Mouse (Mus musculus) stomach, postnatal 0 days (tissue): ENCODE measurements around the gene 1700067K01Rik. TPM values are rescaled to one million over a fixed set of nuclear protein-coding genes. Genes with fewer than 3 reads are reported as not detected.
"Not testable (repeated sequence)": the region's sequence is repeated elsewhere in the genome, so short reads cannot be mapped to it uniquely, and the experiment has no call there.

ENCODE experiments used
- ATAC-seq: fragments of 200-750 bp; cut with Nextera tagmentation; 2 replicates; pipeline ENCODE4 v1.8.0; 2017; ENCODE audit not compliant: low FRiP score, low TSS enrichment
- DNase-seq: peaks from one replicate; pipeline ENCODE4 v3.0.0-alpha.2; 2016; ENCODE audit warnings: low spot score
- H3K27ac ChIP-seq: fragments of 300-500 bp; sonication (generic); replicated peaks from 2 replicates; pipeline ENCODE4 v1.5.1; 2014; ENCODE audit warnings: mild to moderate bottlenecking, control low read depth
- H3K27me3 ChIP-seq: fragments of 300-500 bp; sonication (generic); 2 replicates; pipeline ENCODE4 v1.6.1; 2014; ENCODE audit warnings: low read length; ENCODE audit not compliant: control insufficient read depth, insufficient read depth
- H3K36me3 ChIP-seq: fragments of 300-500 bp; sonication (generic); 2 replicates; pipeline ENCODE4 v1.6.1; 2014; ENCODE audit warnings: low read length, mixed read lengths; ENCODE audit not compliant: control insufficient read depth, insufficient read depth
- H3K4me1 ChIP-seq: fragments of 300-500 bp; sonication (generic); replicated peaks from 2 replicates; pipeline ENCODE4 v1.6.1; 2014; ENCODE audit warnings: antibody characterized with exemption; ENCODE audit not compliant: control insufficient read depth, insufficient read depth
- H3K4me2 ChIP-seq: fragments of 300-500 bp; sonication (generic); replicated peaks from 2 replicates; pipeline ENCODE4 v1.6.1; 2014; ENCODE audit warnings: low read depth, mild to moderate bottlenecking, control low read depth, moderate library complexity
- H3K4me3 ChIP-seq: fragments of 300-500 bp; sonication (generic); 2 replicates; pipeline ENCODE4 v1.5.1; 2014; ENCODE audit warnings: low read depth, low read length, control low read depth
- H3K9ac ChIP-seq: fragments of 300-500 bp; sonication (generic); 2 replicates; pipeline ENCODE4 v1.6.1; 2014; ENCODE audit warnings: mild to moderate bottlenecking, low read length, control low read depth, mixed read lengths
- H3K9me3 ChIP-seq: fragments of 300-500 bp; sonication (generic); 2 replicates; pipeline ENCODE4 v1.6.1; 2016; ENCODE audit warnings: low read length; ENCODE audit not compliant: control insufficient read depth
- CTCF ChIP-seq: IDR thresholded peaks from 2 replicates; pipeline ENCODE4 v1.5.1; 2016; ENCODE audit warnings: antibody characterized with exemption, low read depth, mild to moderate bottlenecking, moderate library complexity
- EP300 ChIP-seq: optimal IDR thresholded peaks from 2 replicates; pipeline ENCODE3; 2016; ENCODE audit warnings: antibody characterized with exemption
- WGBS: fragments of 180-500 bp; shearing (Covaris S2); extraction: QIAGEN DNeasy Blood & Tissue Kit; methylation state at CpG from one replicate; pipeline ENCODE4 v1.1.7; 2014; 5-methylcytosine and 5-hydroxymethylcytosine counted together
- polyA plus RNA-seq: library from polyadenylated mRNA; unstranded; fragments of >200 nt; fragmentation: Nextera tagmentation; extraction: Ambion mirVana; gene quantifications from 2 replicates; pipeline ENCODE4 v1.2.1, GENCODE M21; 2015

The 1700067K01Rik gene
- polyA plus RNA-seq, 1 experiment from 2014 or later = 0.36 TPM

- Histone ChIP-seq H3K27ac (0 out of 2 replicates have a peak overlapping the region, but pooled peaks have one; percentile 4), H3K36me3 (peaks cover 9% of the 10 kb centered on the region; the same call in 1 of the 2 replicates), H3K27me3 (no peaks in the 10 kb centered on the region), H3K4me3 (no peak overlapping the region), H3K4me1 (peaks cover 3% of the 10 kb centered on the region; the same call in 1 of the 2 replicates), H3K9me3 (no peaks in the 10 kb centered on the region), H3K9ac (no peak overlapping the region), H3K4me2 (no peak overlapping the region)
- ATAC-seq = no peak
- TF ChIP-seq EP300 (no peak), CTCF (no peak)
- 73% methylated on average over 9 of the region's 9 CpGs for WGBS
- DNase-seq = no peak
Observed at GRCm38 (mm10) chr8:83978200-83978599, 23.1 kb upstream of the 1700067K01Rik start.

- Histone ChIP-seq H3K4me1 (no peaks in the 10 kb centered on the region; the same call in 1 of the 2 replicates), H3K4me2 (no peak overlapping the region), H3K36me3 (peaks cover 13% of the 10 kb centered on the region; the same call in 1 of the 2 replicates), H3K4me3 (no peak overlapping the region), H3K27ac (no peak overlapping the region), H3K9ac (no peak overlapping the region), H3K9me3 (no peaks in the 10 kb centered on the region), H3K27me3 (no peaks in the 10 kb centered on the region)
- DNase-seq (no peak), ATAC-seq (no peak)
- 79% methylated on average over 1 of the region's 1 CpGs for WGBS
- no peak for TF ChIP-seq CTCF
- TF ChIP-seq EP300 = no peak
Observed at GRCm38 (mm10) chr8:83980250-83980649, 21.1 kb upstream of the 1700067K01Rik start.

GRCm38 (mm10) chr8:83980845-83981244, 20.5 kb upstream of the 1700067K01Rik start:
- Histone ChIP-seq H3K4me2 (no peak overlapping the region), H3K36me3 (peaks cover 13% of the 10 kb centered on the region; the same call in 1 of the 2 replicates), H3K4me3 (no peak overlapping the region), H3K9ac (no peak overlapping the region), H3K9me3 (no peaks in the 10 kb centered on the region), H3K4me1 (no peaks in the 10 kb centered on the region; the same call in 1 of the 2 replicates), H3K27me3 (no peaks in the 10 kb centered on the region), H3K27ac (no peak overlapping the region)
- 0 out of 2 replicates have a peak, but pooled peaks have one; percentile 4 for TF ChIP-seq CTCF
- no peak for TF ChIP-seq EP300
- WGBS = 68% methylated on average over 8 of the region's 8 CpGs
- ATAC-seq (no peak), DNase-seq (no peak)

GRCm38 (mm10) chr8:83981533-83981932, 19.8 kb upstream of the 1700067K01Rik start:
- WGBS = 94% methylated on average over 7 of the region's 7 CpGs
- Histone ChIP-seq H3K9me3 (no peaks in the 10 kb centered on the region), H3K4me1 (no peaks in the 10 kb centered on the region; the same call in 1 of the 2 replicates), H3K27me3 (no peaks in the 10 kb centered on the region), H3K27ac (no peak overlapping the region), H3K9ac (no peak overlapping the region), H3K4me3 (no peak overlapping the region), H3K4me2 (no peak overlapping the region), H3K36me3 (peaks cover 13% of the 10 kb centered on the region; the same call in 1 of the 2 replicates)
- TF ChIP-seq CTCF = no peak
- no peak for TF ChIP-seq EP300
- no peak for DNase-seq
- ATAC-seq = no peak

GRCm38 (mm10) chr8:83982449-83982848, 18.9 kb upstream of the 1700067K01Rik start:
- Histone ChIP-seq H3K4me2 (no peak overlapping the region), H3K9ac (no peak overlapping the region), H3K4me1 (no peaks in the 10 kb centered on the region; the same call in 1 of the 2 replicates), H3K4me3 (no peak overlapping the region), H3K27me3 (no peaks in the 10 kb centered on the region), H3K9me3 (no peaks in the 10 kb centered on the region), H3K36me3 (peaks cover 19% of the 10 kb centered on the region; the same call in 1 of the 2 replicates), H3K27ac (no peak overlapping the region)
- DNase-seq (no peak), ATAC-seq (no peak)
- WGBS = 90% methylated on average over 4 of the region's 4 CpGs
- TF ChIP-seq EP300 (no peak), CTCF (no peak)

GRCm38 (mm10) chr8:83983222-83983621, 18.1 kb upstream of the 1700067K01Rik start:
- not testable (repeated sequence) for H3K9ac ChIP-seq, ATAC-seq, H3K27ac ChIP-seq, DNase-seq, H3K4me3 ChIP-seq, H3K27me3 ChIP-seq, H3K4me1 ChIP-seq, H3K9me3 ChIP-seq, H3K4me2 ChIP-seq
- 95% methylated on average over 2 of the region's 2 CpGs for WGBS
- TF ChIP-seq CTCF = peak; percentile 46
- H3K36me3 ChIP-seq = peaks cover 22% of the 10 kb centered on the region
